Mouse (Mus musculus) spleen, postnatal 0 days (tissue): ENCODE results near the gene Efhc2. TPM values are rescaled to one million over a fixed set of nuclear protein-coding genes. Genes with fewer than 3 reads are reported as not detected.

Experiments used
- polyA plus RNA-seq: library from polyadenylated mRNA; unstranded; fragments of >200 nt; fragmentation: Nextera tagmentation; extraction: Ambion mirVana; gene quantifications from 2 replicates; pipeline ENCODE4 v1.2.1, GENCODE M21; 2015

The Efhc2 gene
- polyA plus RNA-seq: not detected in 2 replicates

GRCm38 (mm10) chrX:17319126-17319583 lies at the start of gene Efhc2:
Gene Efhc2 (minus strand): TSS chrX:17319368.

